In the genomic region with DNA sequence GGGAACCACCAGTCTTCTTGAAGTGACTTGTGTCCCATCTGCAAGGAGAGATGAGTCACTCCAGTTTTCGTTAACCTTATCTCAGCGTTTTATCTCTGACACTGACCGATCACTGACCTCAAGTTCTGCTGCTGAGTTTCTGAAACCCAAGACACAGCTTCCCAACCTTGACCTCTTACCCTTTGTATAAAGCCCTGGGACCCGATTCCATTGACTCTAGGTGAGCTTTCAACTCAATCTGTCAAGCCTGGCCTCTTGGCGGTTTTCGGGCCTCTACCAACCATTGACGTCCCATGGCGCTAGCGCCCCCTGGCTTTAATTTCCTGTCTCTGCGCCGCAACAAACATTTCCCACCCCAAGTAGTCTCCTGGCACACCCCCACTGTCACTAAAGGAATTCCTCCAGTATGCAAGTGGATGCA, we compare ENCODE assay signal across 1 mouse cellular context.
A peak's percentile ranks its signal among the peaks of the same experiment; 100 is the strongest.
TF ChIP-seq lines count a peak whose summit lies in the region.

No protein-coding gene starts in this region.

TF ChIP-seq in MEL, 35 proteins besides CTCF, POLR2A, EP300 and RAD21:
- peak; percentile 65; the same call in 1 of the 2 replicates for TF ChIP-seq MYB (IDR thresholded peaks at IDR 0.05; ENCODE audit: low read depth, low read length)
- TF ChIP-seq JUND (IDR thresholded peaks at IDR 0.05; ENCODE audit: low read depth, low read length), result 0 out of 2 replicates have a peak, but pooled peaks have one; percentile 15
- no peak for TF ChIP-seq TBP (IDR thresholded peaks at IDR 0.05; ENCODE audit: low read depth, low read length)
- TF ChIP-seq SMC3 (IDR thresholded peaks at IDR 0.05; ENCODE audit: low read depth, low read length), result peak; percentile 32
- TF ChIP-seq HCFC1 (IDR thresholded peaks at IDR 0.05; ENCODE audit: low read depth, low read length), result no peak
- TF ChIP-seq MAZ (IDR thresholded peaks at IDR 0.05; ENCODE audit: low read depth, low read length), result no peak
- TF ChIP-seq GATA1 (IDR thresholded peaks at IDR 0.05; ENCODE audit: low read depth, low read length), result peak; percentile 67
